Mouse (Mus musculus): ENCODE results near the gene Unc13c. TPM values are rescaled to one million over a fixed set of nuclear protein-coding genes. Genes with fewer than 3 reads are reported as not detected.
A peak's percentile ranks its signal among the peaks of the same experiment; 100 is the strongest.

Unc13c gene
- total and polyA plus RNA-seq, 2 experiments, result not detected

- DNase-seq (ENCODE audit: extremely low read depth, low read depth, low spot score), result no peak
- H3K4me1 ChIP-seq (ENCODE audit: control insufficient read depth, insufficient read depth, low read length), result no peaks in the 10 kb centered on the region
- no peaks in the 10 kb centered on the region for H3K36me3 ChIP-seq (ENCODE audit: control insufficient read depth, insufficient read depth, low read length)
- no peak overlapping the region for H3K27ac ChIP-seq (replicated peaks; ENCODE audit: insufficient read depth, low read depth, low read length)
- TF ChIP-seq POLR2A (IDR thresholded peaks at IDR 0.05; ENCODE audit: extremely low read depth, insufficient read depth, low read length), result no peak
- TF ChIP-seq CTCF (IDR thresholded peaks at IDR 0.05; ENCODE audit: low read depth, low read length), result no peak
- H3K9ac ChIP-seq (ENCODE audit: low read depth, low read length), result no peak overlapping the region
- no peak overlapping the region for H3K4me3 ChIP-seq (ENCODE audit: insufficient read depth, low read depth, low read length)
- H3K27me3 ChIP-seq (ENCODE audit: control insufficient read depth, insufficient read depth, low read length), result no peaks in the 10 kb centered on the region
- whole genome bisulfite sequencing, result 70% methylated on average over 2 of the region's 2 CpGs
- H3K79me2 ChIP-seq (ENCODE audit: control insufficient read depth, insufficient read depth, low read length), result no peaks in the 10 kb centered on the region
These were observed 213.6 kb downstream of the Unc13c start for GRCm38 (mm10) chr9:73755185-73755584.

GRCm38 (mm10) chr9:73753480-73753879, 215.3 kb downstream of the Unc13c start:
- Histone ChIP-seq H3K27ac (replicated peaks; ENCODE audit: insufficient read depth, low read depth, low read length) (no peak overlapping the region), H3K27me3 (ENCODE audit: control insufficient read depth, insufficient read depth, low read length) (no peaks in the 10 kb centered on the region), H3K4me3 (ENCODE audit: insufficient read depth, low read depth, low read length) (no peak overlapping the region), H3K36me3 (ENCODE audit: control insufficient read depth, insufficient read depth, low read length) (no peaks in the 10 kb centered on the region), H3K9ac (ENCODE audit: low read depth, low read length) (no peak overlapping the region), H3K4me1 (ENCODE audit: control insufficient read depth, insufficient read depth, low read length) (no peaks in the 10 kb centered on the region), H3K79me2 (ENCODE audit: control insufficient read depth, insufficient read depth, low read length) (no peaks in the 10 kb centered on the region)
- no peak for TF ChIP-seq POLR2A (IDR thresholded peaks at IDR 0.05; ENCODE audit: extremely low read depth, insufficient read depth, low read length)
- no peak for TF ChIP-seq CTCF (IDR thresholded peaks at IDR 0.05; ENCODE audit: low read depth, low read length)
- WGBS, result 47% methylated on average over 3 of the region's 3 CpGs
- peak; percentile 27 for DNase-seq (ENCODE audit: extremely low read depth, low read depth, low spot score)

DNA sequence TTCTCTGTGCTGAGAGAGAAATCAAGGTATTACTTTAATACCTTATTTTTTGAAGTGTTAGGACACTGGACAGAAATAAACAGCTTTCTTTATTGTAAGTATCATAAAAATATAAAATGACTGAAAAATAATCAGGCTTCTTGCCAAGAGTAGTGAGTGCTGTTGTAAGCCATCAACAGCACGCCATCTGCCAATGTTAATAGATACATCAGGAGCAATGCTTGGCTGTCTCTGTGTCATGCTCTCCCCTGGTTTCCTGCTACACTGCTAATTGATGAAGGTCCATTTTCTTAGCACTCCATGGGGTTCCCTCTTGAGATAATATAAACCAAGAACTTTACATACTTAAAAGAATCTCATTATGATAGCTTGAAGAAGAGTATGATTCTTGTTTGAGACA, 217.4 kb downstream of the Unc13c start:
- no peaks in the 10 kb centered on the region for H3K79me2 ChIP-seq (ENCODE audit: control insufficient read depth, insufficient read depth, low read length)
- H3K9ac ChIP-seq (ENCODE audit: low read depth, low read length), result no peak overlapping the region
- no peaks in the 10 kb centered on the region for H3K36me3 ChIP-seq (ENCODE audit: control insufficient read depth, insufficient read depth, low read length)
- no peak for DNase-seq (ENCODE audit: extremely low read depth, low read depth, low spot score)
- no peak overlapping the region for H3K27ac ChIP-seq (replicated peaks; ENCODE audit: insufficient read depth, low read depth, low read length)
- H3K27me3 ChIP-seq (ENCODE audit: control insufficient read depth, insufficient read depth, low read length), result no peaks in the 10 kb centered on the region
- no peaks in the 10 kb centered on the region for H3K4me1 ChIP-seq (ENCODE audit: control insufficient read depth, insufficient read depth, low read length)
- TF ChIP-seq POLR2A (IDR thresholded peaks at IDR 0.05; ENCODE audit: extremely low read depth, insufficient read depth, low read length) (no peak), CTCF (IDR thresholded peaks at IDR 0.05; ENCODE audit: low read depth, low read length) (no peak)
- WGBS, result 83% methylated on average over 1 of the region's 1 CpGs
- H3K4me3 ChIP-seq (ENCODE audit: insufficient read depth, low read depth, low read length), result no peak overlapping the region

DNA sequence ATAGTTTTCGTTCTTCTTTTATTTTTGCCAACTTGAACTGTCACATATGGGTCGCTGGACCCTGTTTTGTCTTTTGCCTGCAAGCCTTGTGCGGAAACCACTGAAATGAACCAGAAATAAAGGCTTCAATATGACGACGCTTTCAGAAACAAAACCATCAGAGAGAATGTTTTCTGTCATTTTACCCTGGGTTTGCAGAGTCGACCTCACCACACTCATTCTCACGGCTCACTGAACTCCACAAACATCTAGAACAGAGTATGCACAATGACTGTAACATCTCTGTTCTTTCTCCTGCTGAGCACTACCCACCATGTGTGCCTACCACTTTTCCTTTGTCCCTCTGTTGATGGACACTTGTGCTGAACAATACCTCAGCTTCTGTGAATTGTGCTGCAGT, 234.3 kb downstream of the Unc13c start:
- DNase-seq (ENCODE audit: extremely low read depth, low read depth, low spot score), result no peak
- no peaks in the 10 kb centered on the region for H3K79me2 ChIP-seq (ENCODE audit: control insufficient read depth, insufficient read depth, low read length)

GRCm38 (mm10) chr9:73725717-73726662, 242.8 kb downstream of the Unc13c start:
- WGBS, result 76% methylated on average over 6 of the region's 6 CpGs
- H3K79me2 ChIP-seq (ENCODE audit: control insufficient read depth, insufficient read depth, low read length), result no peaks in the 10 kb centered on the region
- H3K36me3 ChIP-seq (ENCODE audit: control insufficient read depth, insufficient read depth, low read length), result no peaks in the 10 kb centered on the region
- H3K4me3 ChIP-seq (ENCODE audit: insufficient read depth, low read depth, low read length), result no peak overlapping the region
- TF ChIP-seq POLR2A (IDR thresholded peaks at IDR 0.05; ENCODE audit: extremely low read depth, insufficient read depth, low read length), result no peak
- TF ChIP-seq CTCF (IDR thresholded peaks at IDR 0.05; ENCODE audit: low read depth, low read length), result no peak
- no peak for DNase-seq (ENCODE audit: extremely low read depth, low read depth, low spot score)
- H3K9ac ChIP-seq (ENCODE audit: low read depth, low read length), result no peak overlapping the region
- no peaks in the 10 kb centered on the region for H3K4me1 ChIP-seq (ENCODE audit: control insufficient read depth, insufficient read depth, low read length)
- H3K27ac ChIP-seq (replicated peaks; ENCODE audit: insufficient read depth, low read depth, low read length), result no peak overlapping the region
- no peaks in the 10 kb centered on the region for H3K27me3 ChIP-seq (ENCODE audit: control insufficient read depth, insufficient read depth, low read length)

More for the DNA sequence above, 234.3 kb downstream of the Unc13c start:
- H3K9ac ChIP-seq (ENCODE audit: low read depth, low read length), result no peak overlapping the region
- TF ChIP-seq POLR2A (IDR thresholded peaks at IDR 0.05; ENCODE audit: extremely low read depth, insufficient read depth, low read length) (no peak), CTCF (IDR thresholded peaks at IDR 0.05; ENCODE audit: low read depth, low read length) (no peak)
- no peak overlapping the region for H3K27ac ChIP-seq (replicated peaks; ENCODE audit: insufficient read depth, low read depth, low read length)
- no peaks in the 10 kb centered on the region for H3K36me3 ChIP-seq (ENCODE audit: control insufficient read depth, insufficient read depth, low read length)
- no peaks in the 10 kb centered on the region for H3K27me3 ChIP-seq (ENCODE audit: control insufficient read depth, insufficient read depth, low read length)
- no peaks in the 10 kb centered on the region for H3K4me1 ChIP-seq (ENCODE audit: control insufficient read depth, insufficient read depth, low read length)
- no peak overlapping the region for H3K4me3 ChIP-seq (ENCODE audit: insufficient read depth, low read depth, low read length)
- WGBS, result 77% methylated on average over 7 of the region's 7 CpGs

DNA sequence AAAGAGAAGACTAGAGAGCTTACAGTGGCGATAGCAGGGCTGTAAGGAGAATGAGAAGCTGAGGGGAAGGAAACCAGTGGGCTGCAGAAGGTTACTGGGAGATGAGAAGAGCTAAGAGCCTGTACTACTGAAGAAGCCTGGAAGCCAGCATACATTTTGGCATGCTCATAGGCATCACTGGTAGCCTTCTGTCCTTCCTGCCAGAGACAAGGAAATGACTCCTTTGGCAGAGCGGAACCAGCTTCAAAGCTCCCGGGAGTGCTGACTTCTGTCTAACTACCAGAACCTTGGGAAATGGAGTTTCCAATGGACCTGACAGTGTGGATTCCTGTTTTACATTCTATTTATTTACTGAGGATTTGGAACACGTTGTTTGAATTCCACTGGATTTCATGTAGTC, 244.0 kb downstream of the Unc13c start:
- Histone ChIP-seq H3K79me2 (ENCODE audit: control insufficient read depth, insufficient read depth, low read length) (no peaks in the 10 kb centered on the region), H3K36me3 (ENCODE audit: control insufficient read depth, insufficient read depth, low read length) (no peaks in the 10 kb centered on the region), H3K27ac (replicated peaks; ENCODE audit: insufficient read depth, low read depth, low read length) (no peak overlapping the region), H3K9ac (ENCODE audit: low read depth, low read length) (no peak overlapping the region), H3K4me3 (ENCODE audit: insufficient read depth, low read depth, low read length) (no peak overlapping the region), H3K27me3 (ENCODE audit: control insufficient read depth, insufficient read depth, low read length) (no peaks in the 10 kb centered on the region), H3K4me1 (ENCODE audit: control insufficient read depth, insufficient read depth, low read length) (no peaks in the 10 kb centered on the region)
- DNase-seq (ENCODE audit: extremely low read depth, low read depth, low spot score), result no peak
- no peak for TF ChIP-seq CTCF (IDR thresholded peaks at IDR 0.05; ENCODE audit: low read depth, low read length)
- TF ChIP-seq POLR2A (IDR thresholded peaks at IDR 0.05; ENCODE audit: extremely low read depth, insufficient read depth, low read length), result no peak
- 82% methylated on average over 4 of the region's 4 CpGs for WGBS
